Mouse (Mus musculus): Measurements from ENCODE around the gene Ofcc1. TPM values are rescaled to one million over a fixed set of nuclear protein-coding genes. Genes with fewer than 3 reads are reported as not detected.
A peak's percentile ranks its signal among the peaks of the same experiment; 100 is the strongest.

Ofcc1 gene
- polyA plus RNA-seq, 1 experiment from 2014 or later, result 0.04 TPM

GRCm38 (mm10) chr13:40070004-40070403 is 291.2 kb downstream of the Ofcc1 start:
- no peaks in the 10 kb centered on the region for H3K27me3 ChIP-seq (ENCODE audit: control insufficient read depth, insufficient read depth, low read length)
- no peak overlapping the region for H3K4me3 ChIP-seq (ENCODE audit: low read depth, low read length)
- H3K4me2 ChIP-seq (replicated peaks; ENCODE audit: low read depth), result no peak overlapping the region
- no peak overlapping the region for H3K27ac ChIP-seq (replicated peaks)
- no peaks in the 10 kb centered on the region for H3K4me1 ChIP-seq (replicated peaks; ENCODE audit: control insufficient read depth, insufficient read depth)
- no peaks in the 10 kb centered on the region for H3K9me3 ChIP-seq (ENCODE audit: control insufficient read depth, low read length)
- H3K9ac ChIP-seq (ENCODE audit: low read length), result no peak overlapping the region
- ATAC-seq (ENCODE audit: low FRiP score, low TSS enrichment) (no peak), DNase-seq (ENCODE audit: low spot score) (no peak)
- H3K36me3 ChIP-seq (ENCODE audit: control insufficient read depth, insufficient read depth, low read length), result no peaks in the 10 kb centered on the region
- WGBS, result 67% methylated on average over 1 of the region's 1 CpGs
- no peak for TF ChIP-seq CTCF (IDR thresholded peaks at IDR 0.05; ENCODE audit: low read depth)
- no peak for TF ChIP-seq EP300 (optimal IDR thresholded peaks at IDR 0.05)

- ATAC-seq (ENCODE audit: low FRiP score, low TSS enrichment) (no peak), DNase-seq (ENCODE audit: low spot score) (no peak)
- H3K4me3 ChIP-seq (ENCODE audit: low read depth, low read length), result no peak overlapping the region
- H3K27ac ChIP-seq (replicated peaks), result no peak overlapping the region
- WGBS, result 89% methylated on average over 5 of the region's 5 CpGs
- no peaks in the 10 kb centered on the region for H3K9me3 ChIP-seq (ENCODE audit: control insufficient read depth, low read length)
- H3K4me1 ChIP-seq (replicated peaks; ENCODE audit: control insufficient read depth, insufficient read depth), result no peaks in the 10 kb centered on the region
- no peak overlapping the region for H3K4me2 ChIP-seq (replicated peaks; ENCODE audit: low read depth)
- TF ChIP-seq CTCF (IDR thresholded peaks at IDR 0.05; ENCODE audit: low read depth), result no peak
- TF ChIP-seq EP300 (optimal IDR thresholded peaks at IDR 0.05), result no peak
- no peaks in the 10 kb centered on the region for H3K36me3 ChIP-seq (ENCODE audit: control insufficient read depth, insufficient read depth, low read length)
- H3K27me3 ChIP-seq (ENCODE audit: control insufficient read depth, insufficient read depth, low read length), result no peaks in the 10 kb centered on the region
- no peak overlapping the region for H3K9ac ChIP-seq (ENCODE audit: low read length)
Observed at GRCm38 (mm10) chr13:40061281-40061680, 300.0 kb downstream of the Ofcc1 start.

DNA sequence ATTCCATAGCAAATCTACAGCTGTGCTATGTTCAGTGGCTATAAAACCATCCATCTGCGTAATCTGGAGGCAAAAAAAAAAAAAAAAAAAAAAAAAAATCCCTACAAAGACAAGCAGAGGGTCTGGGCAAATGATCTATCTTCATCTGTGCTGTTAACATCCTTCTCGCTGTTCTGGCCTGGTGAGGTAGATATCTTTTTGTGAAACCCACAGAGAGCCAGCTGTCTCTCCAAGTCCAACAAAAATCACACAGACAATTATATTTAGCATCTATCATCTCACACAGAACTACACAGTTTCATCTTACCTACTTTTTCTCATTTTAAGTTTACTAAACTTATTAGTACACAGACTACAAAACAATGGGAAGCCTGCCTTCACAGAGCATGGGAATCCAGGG is 323.4 kb downstream of the Ofcc1 start:
- 88% methylated on average over 2 of the region's 2 CpGs for WGBS
- Histone ChIP-seq H3K4me1 (replicated peaks; ENCODE audit: control insufficient read depth, insufficient read depth) (no peaks in the 10 kb centered on the region), H3K27me3 (ENCODE audit: control insufficient read depth, insufficient read depth, low read length) (no peaks in the 10 kb centered on the region), H3K9me3 (ENCODE audit: control insufficient read depth, low read length) (no peaks in the 10 kb centered on the region), H3K27ac (replicated peaks) (no peak overlapping the region), H3K9ac (ENCODE audit: low read length) (no peak overlapping the region), H3K36me3 (ENCODE audit: control insufficient read depth, insufficient read depth, low read length) (no peaks in the 10 kb centered on the region), H3K4me2 (replicated peaks; ENCODE audit: low read depth) (no peak overlapping the region), H3K4me3 (ENCODE audit: low read depth, low read length) (no peak overlapping the region)
- no peak for DNase-seq (ENCODE audit: low spot score)
- no peak for ATAC-seq (ENCODE audit: low FRiP score, low TSS enrichment)
- TF ChIP-seq EP300 (optimal IDR thresholded peaks at IDR 0.05) (no peak), CTCF (IDR thresholded peaks at IDR 0.05; ENCODE audit: low read depth) (no peak)

DNA sequence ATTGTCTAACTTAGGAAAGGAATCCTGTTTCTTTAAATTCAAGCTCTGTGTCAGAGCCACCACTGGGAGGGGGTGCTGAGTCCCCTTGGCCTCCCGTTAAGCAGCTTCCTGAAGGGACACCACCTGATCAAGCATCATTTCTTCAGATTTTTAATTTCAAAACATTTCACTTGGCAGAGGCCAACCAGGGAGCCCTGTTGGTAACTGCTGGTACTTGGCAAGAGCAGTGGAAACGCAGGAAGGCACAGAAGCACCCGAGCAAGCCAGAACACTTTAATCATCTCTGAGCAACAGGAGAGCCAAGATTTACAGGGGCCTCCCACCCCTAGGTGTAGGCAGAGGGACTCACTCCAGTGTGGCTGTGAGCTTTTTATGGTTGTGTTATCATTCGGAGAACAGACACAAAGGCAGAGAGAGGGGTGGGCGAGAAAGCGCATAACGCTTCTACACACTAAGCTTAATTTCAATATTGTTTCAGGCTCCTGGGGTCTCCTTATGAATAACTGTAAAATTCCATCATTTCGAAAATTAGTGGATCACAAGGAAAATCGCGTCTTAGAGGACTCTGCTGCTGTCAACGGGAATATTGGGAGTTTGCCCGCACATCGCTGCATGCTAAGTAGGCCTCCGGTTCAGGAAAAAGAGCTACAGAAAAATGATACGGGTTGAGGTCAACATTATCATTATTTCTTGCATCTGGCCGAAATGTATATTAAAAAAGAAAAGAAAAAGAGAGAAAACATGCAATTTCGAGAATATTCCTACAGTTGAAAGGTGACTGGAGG is 324.1 kb downstream of the Ofcc1 start:
- 80% methylated on average over 17 of the region's 17 CpGs for WGBS
- Histone ChIP-seq H3K9ac (ENCODE audit: low read length) (no peak overlapping the region), H3K36me3 (ENCODE audit: control insufficient read depth, insufficient read depth, low read length) (no peaks in the 10 kb centered on the region), H3K27me3 (ENCODE audit: control insufficient read depth, insufficient read depth, low read length) (no peaks in the 10 kb centered on the region), H3K9me3 (ENCODE audit: control insufficient read depth, low read length) (no peaks in the 10 kb centered on the region), H3K4me2 (replicated peaks; ENCODE audit: low read depth) (no peak overlapping the region), H3K4me1 (replicated peaks; ENCODE audit: control insufficient read depth, insufficient read depth) (no peaks in the 10 kb centered on the region), H3K27ac (replicated peaks) (no peak overlapping the region), H3K4me3 (ENCODE audit: low read depth, low read length) (no peak overlapping the region)
- no peak for TF ChIP-seq EP300 (optimal IDR thresholded peaks at IDR 0.05)
- peak; percentile 41 for TF ChIP-seq CTCF (IDR thresholded peaks at IDR 0.05; ENCODE audit: low read depth)
- ATAC-seq (ENCODE audit: low FRiP score, low TSS enrichment) (no peak), DNase-seq (ENCODE audit: low spot score) (no peak)

DNA sequence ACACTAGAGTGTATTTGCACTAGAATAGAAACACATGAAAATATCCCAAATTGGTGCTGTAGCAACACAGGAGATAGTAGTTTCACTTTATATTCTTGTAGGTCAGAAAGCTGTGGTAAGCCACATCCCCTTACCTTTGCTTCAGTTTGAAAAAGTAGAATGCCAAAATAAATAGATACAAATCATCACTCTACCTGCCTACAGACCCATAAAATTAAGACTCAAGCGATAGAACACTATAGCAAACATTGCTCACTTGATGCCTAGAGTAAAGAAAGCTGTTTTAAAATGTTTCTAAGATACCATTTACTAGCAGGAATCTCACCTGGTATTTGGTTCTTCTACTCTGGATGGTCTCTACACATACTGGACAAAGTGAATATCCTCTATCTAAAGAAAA is 331.8 kb downstream of the Ofcc1 start:
- no peak overlapping the region for H3K4me2 ChIP-seq (replicated peaks; ENCODE audit: low read depth)
- no peaks in the 10 kb centered on the region for H3K4me1 ChIP-seq (replicated peaks; ENCODE audit: control insufficient read depth, insufficient read depth)
- no peaks in the 10 kb centered on the region for H3K27me3 ChIP-seq (ENCODE audit: control insufficient read depth, insufficient read depth, low read length)
- WGBS, result 95% methylated on average over 1 of the region's 1 CpGs
- no peak overlapping the region for H3K4me3 ChIP-seq (ENCODE audit: low read depth, low read length)
- H3K36me3 ChIP-seq (ENCODE audit: control insufficient read depth, insufficient read depth, low read length), result no peaks in the 10 kb centered on the region
- DNase-seq (ENCODE audit: low spot score) (no peak), ATAC-seq (ENCODE audit: low FRiP score, low TSS enrichment) (no peak)
- no peak overlapping the region for H3K9ac ChIP-seq (ENCODE audit: low read length)
- H3K9me3 ChIP-seq (ENCODE audit: control insufficient read depth, low read length), result no peaks in the 10 kb centered on the region
- no peak overlapping the region for H3K27ac ChIP-seq (replicated peaks)
- no peak for TF ChIP-seq EP300 (optimal IDR thresholded peaks at IDR 0.05)
- TF ChIP-seq CTCF (IDR thresholded peaks at IDR 0.05; ENCODE audit: low read depth), result no peak

DNA sequence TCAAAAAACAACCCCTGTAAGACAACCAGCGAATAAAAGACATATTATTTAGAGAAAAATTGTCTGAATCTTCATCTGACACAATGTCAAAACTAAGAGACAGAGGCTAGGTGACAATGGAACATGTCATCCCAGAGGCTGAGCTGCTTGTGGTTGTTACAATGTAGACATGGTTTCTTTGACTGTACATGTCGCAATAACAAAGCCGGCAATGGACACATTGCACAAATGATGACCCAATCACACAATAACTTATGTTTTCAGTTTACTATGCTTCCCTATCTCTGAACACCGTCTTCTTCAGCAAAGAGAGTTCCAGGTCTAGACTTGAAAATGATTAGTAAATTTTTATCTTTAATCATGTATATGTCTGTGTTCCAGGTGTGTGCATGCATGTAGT is 332.4 kb downstream of the Ofcc1 start:
- 89% methylated on average over 4 of the region's 4 CpGs for WGBS
- Histone ChIP-seq H3K27ac (replicated peaks) (no peak overlapping the region), H3K27me3 (ENCODE audit: control insufficient read depth, insufficient read depth, low read length) (no peaks in the 10 kb centered on the region), H3K36me3 (ENCODE audit: control insufficient read depth, insufficient read depth, low read length) (no peaks in the 10 kb centered on the region), H3K9ac (ENCODE audit: low read length) (no peak overlapping the region), H3K4me1 (replicated peaks; ENCODE audit: control insufficient read depth, insufficient read depth) (no peaks in the 10 kb centered on the region), H3K4me2 (replicated peaks; ENCODE audit: low read depth) (no peak overlapping the region), H3K4me3 (ENCODE audit: low read depth, low read length) (no peak overlapping the region), H3K9me3 (ENCODE audit: control insufficient read depth, low read length) (no peaks in the 10 kb centered on the region)
- TF ChIP-seq CTCF (IDR thresholded peaks at IDR 0.05; ENCODE audit: low read depth) (no peak), EP300 (optimal IDR thresholded peaks at IDR 0.05) (no peak)
- ATAC-seq (ENCODE audit: low FRiP score, low TSS enrichment) (no peak), DNase-seq (ENCODE audit: low spot score) (no peak)
